Mouse (Mus musculus): ENCODE data around the gene Dnm3.

Gene Dnm3

DNA sequence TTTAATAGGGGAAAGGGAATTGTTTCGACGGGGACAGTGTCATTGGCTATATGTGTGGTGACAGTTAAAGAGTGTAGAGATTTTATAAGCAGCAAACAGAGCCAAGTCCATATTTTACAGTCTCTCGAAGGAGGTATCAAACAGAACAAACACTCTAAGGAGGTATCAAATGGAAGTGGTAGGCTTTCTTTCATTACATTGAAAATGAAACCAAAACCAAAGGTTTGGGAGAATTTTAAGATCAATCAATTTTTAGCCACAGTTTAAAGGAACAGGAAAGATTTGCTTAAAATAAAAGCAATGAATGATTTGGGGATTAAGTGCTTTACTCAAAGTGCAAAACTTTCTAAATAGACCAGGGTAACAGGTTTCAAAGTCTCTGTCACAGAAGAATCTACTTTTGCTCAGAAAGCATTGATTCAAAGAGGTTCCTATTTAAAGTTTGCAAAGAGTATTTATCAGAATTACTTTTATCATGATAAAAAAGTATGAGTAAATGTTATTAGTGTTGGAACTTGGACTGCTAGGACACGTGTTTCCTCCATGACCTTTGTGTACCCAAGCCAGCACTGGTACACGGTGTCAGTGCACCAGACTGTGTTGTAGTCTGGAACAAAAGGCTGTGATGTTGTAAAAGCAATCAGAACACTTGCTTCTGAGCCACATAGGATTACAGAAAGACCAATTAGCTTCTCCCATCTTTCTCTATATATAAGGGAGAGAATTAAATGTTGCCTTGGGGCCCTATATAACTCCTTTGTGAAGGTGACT, 526.6 kb downstream of the Dnm3 start:
- no peak for DNase-seq (ENCODE audit: low spot score)

DNA sequence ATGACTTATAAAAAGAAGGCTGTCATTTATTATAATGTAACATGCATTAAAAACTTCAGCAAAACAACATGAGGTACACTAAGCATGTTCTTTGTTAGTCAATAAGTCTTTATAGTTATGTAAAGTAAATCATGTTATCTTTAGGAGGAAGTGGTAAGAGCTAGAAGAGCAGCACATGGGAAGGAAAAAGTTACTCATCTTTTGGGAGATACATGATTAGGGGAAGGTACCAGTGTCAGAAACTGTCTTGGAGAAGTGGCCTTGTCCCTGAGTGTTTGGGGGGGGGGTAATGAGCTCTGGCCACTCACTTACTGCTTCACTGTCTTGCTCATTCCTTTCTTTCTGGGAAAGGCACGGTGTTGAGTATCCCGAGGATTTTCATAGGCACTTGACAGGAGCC, 535.8 kb downstream of the Dnm3 start:
- no peak for DNase-seq (ENCODE audit: low spot score)

All from ovary, postnatal 14 days (tissue).